Mouse (Mus musculus) ES-Bruce4 (cell line): ENCODE data around the gene Nrxn1. TPM values are rescaled to one million over a fixed set of nuclear protein-coding genes. Genes with fewer than 3 reads are reported as not detected.

Experiments
- H3K27ac ChIP-seq: 2 replicates; pipeline ENCODE4 v1.5.1; 2012; ENCODE audit warnings: low read length, inconsistent platforms; ENCODE audit not compliant: insufficient read depth
- H3K27me3 ChIP-seq: 2 replicates; pipeline ENCODE4 v1.6.1; 2012; ENCODE audit warnings: mild to moderate bottlenecking, low read length, inconsistent platforms; ENCODE audit not compliant: control insufficient read depth, poor library complexity, insufficient read depth, severe bottlenecking
- H3K36me3 ChIP-seq: 2 replicates; pipeline ENCODE4 v1.6.1; 2012; ENCODE audit warnings: inconsistent platforms, mild to moderate bottlenecking, low read length, moderate library complexity; ENCODE audit not compliant: control insufficient read depth, poor library complexity, insufficient read depth, severe bottlenecking
- H3K4me1 ChIP-seq: one replicate; pipeline ENCODE4 v1.8.1; 2011; ENCODE audit warnings: low read length; ENCODE audit not compliant: control insufficient read depth, insufficient read depth
- H3K4me3 ChIP-seq: 2 replicates; pipeline ENCODE4 v1.5.1; 2011; ENCODE audit warnings: low read depth, mild to moderate bottlenecking, low read length
- H3K9ac ChIP-seq: 2 replicates; pipeline ENCODE4 v1.6.1; 2012; ENCODE audit warnings: low read depth, mild to moderate bottlenecking, inconsistent platforms; ENCODE audit not compliant: poor library complexity, severe bottlenecking
- H3K9me3 ChIP-seq: replicated peaks from 2 replicates; pipeline ENCODE4 v1.6.1; 2012; ENCODE audit warnings: mild to moderate bottlenecking, low read length, inconsistent platforms; ENCODE audit not compliant: control insufficient read depth, poor library complexity, insufficient read depth, severe bottlenecking
- CTCF ChIP-seq: IDR thresholded peaks from one replicate; pipeline ENCODE4 v1.8.1; 2011; ENCODE audit warnings: low read depth, low read length
- EP300 ChIP-seq: IDR thresholded peaks from 2 replicates; pipeline ENCODE4 v1.6.1; 2011; ENCODE audit warnings: low read depth, low read length; ENCODE audit not compliant: insufficient read depth
- POLR2A ChIP-seq: IDR thresholded peaks from one replicate; pipeline ENCODE4 v1.8.1; 2011; ENCODE audit warnings: low read length; ENCODE audit not compliant: insufficient read depth
- polyA plus RNA-seq: library from polyadenylated mRNA; stranded (reverse); fragments of >200 nt; gene quantifications from 2 replicates; pipeline ENCODE4 v1.2.4, GENCODE M21; 2011; ENCODE audit warnings: low read depth; ENCODE audit not compliant: missing spikeins, insufficient read depth, insufficient read length

Gene Nrxn1
- polyA plus RNA-seq, 1 experiment: 5.6 TPM

GRCm38 (mm10) chr17:90836154-90837021 is 256.5 kb downstream of the Nrxn1 start:
- no peak overlapping the region for H3K4me3 ChIP-seq
- H3K27me3 ChIP-seq: no peaks in the 10 kb centered on the region
- TF ChIP-seq EP300 (no peak), CTCF (no peak), POLR2A (no peak)
- no peaks in the 10 kb centered on the region for H3K9me3 ChIP-seq
- H3K4me1 ChIP-seq: no peaks in the 10 kb centered on the region
- no peaks in the 10 kb centered on the region for H3K36me3 ChIP-seq
- H3K9ac ChIP-seq: no peak overlapping the region
- H3K27ac ChIP-seq: no peak overlapping the region

- no peak overlapping the region for H3K9ac ChIP-seq
- no peaks in the 10 kb centered on the region for H3K36me3 ChIP-seq
- H3K4me3 ChIP-seq: no peak overlapping the region
- H3K27ac ChIP-seq: no peak overlapping the region
- no peaks in the 10 kb centered on the region for H3K4me1 ChIP-seq
- no peaks in the 10 kb centered on the region for H3K9me3 ChIP-seq
- H3K27me3 ChIP-seq: no peaks in the 10 kb centered on the region
- TF ChIP-seq POLR2A (no peak), CTCF (no peak), EP300 (no peak)
These were observed 274.5 kb downstream of the Nrxn1 start for GRCm38 (mm10) chr17:90818340-90818739.

- TF ChIP-seq CTCF (no peak), POLR2A (no peak), EP300 (no peak)
- Histone ChIP-seq H3K9ac (no peak overlapping the region), H3K9me3 (no peaks in the 10 kb centered on the region), H3K27me3 (no peaks in the 10 kb centered on the region), H3K36me3 (no peaks in the 10 kb centered on the region), H3K27ac (no peak overlapping the region), H3K4me1 (no peaks in the 10 kb centered on the region), H3K4me3 (no peak overlapping the region)
These were observed 275.0 kb downstream of the Nrxn1 start for GRCm38 (mm10) chr17:90817898-90818297.

- H3K9ac ChIP-seq: no peak overlapping the region
- no peaks in the 10 kb centered on the region for H3K27me3 ChIP-seq
- H3K4me3 ChIP-seq: no peak overlapping the region
- no peaks in the 10 kb centered on the region for H3K9me3 ChIP-seq
- TF ChIP-seq POLR2A (no peak), CTCF (no peak), EP300 (no peak)
- no peaks in the 10 kb centered on the region for H3K4me1 ChIP-seq
- no peaks in the 10 kb centered on the region for H3K36me3 ChIP-seq
- no peak overlapping the region for H3K27ac ChIP-seq
These were observed 277.6 kb downstream of the Nrxn1 start for GRCm38 (mm10) chr17:90815306-90815705.

- TF ChIP-seq POLR2A (no peak), EP300 (no peak), CTCF (no peak)
- no peak overlapping the region for H3K9ac ChIP-seq
- no peak overlapping the region for H3K4me3 ChIP-seq
- H3K9me3 ChIP-seq: no peaks in the 10 kb centered on the region
- no peaks in the 10 kb centered on the region for H3K4me1 ChIP-seq
- no peaks in the 10 kb centered on the region for H3K27me3 ChIP-seq
- H3K36me3 ChIP-seq: no peaks in the 10 kb centered on the region
- H3K27ac ChIP-seq: no peak overlapping the region
These were observed 279.1 kb downstream of the Nrxn1 start for GRCm38 (mm10) chr17:90813760-90814159.

- H3K9me3 ChIP-seq: no peaks in the 10 kb centered on the region
- H3K27ac ChIP-seq: no peak overlapping the region
- no peak for TF ChIP-seq CTCF
- TF ChIP-seq EP300: no peak
- H3K4me3 ChIP-seq: no peak overlapping the region
- no peaks in the 10 kb centered on the region for H3K27me3 ChIP-seq
- no peaks in the 10 kb centered on the region for H3K36me3 ChIP-seq
- no peaks in the 10 kb centered on the region for H3K4me1 ChIP-seq
- no peak overlapping the region for H3K9ac ChIP-seq
These were observed 280.4 kb downstream of the Nrxn1 start for GRCm38 (mm10) chr17:90812485-90812884.
